Mouse (Mus musculus): ENCODE results near the gene Snapc1.
A peak's percentile ranks its signal among the peaks of the same experiment; 100 is the strongest.

Gene Snapc1

DNA sequence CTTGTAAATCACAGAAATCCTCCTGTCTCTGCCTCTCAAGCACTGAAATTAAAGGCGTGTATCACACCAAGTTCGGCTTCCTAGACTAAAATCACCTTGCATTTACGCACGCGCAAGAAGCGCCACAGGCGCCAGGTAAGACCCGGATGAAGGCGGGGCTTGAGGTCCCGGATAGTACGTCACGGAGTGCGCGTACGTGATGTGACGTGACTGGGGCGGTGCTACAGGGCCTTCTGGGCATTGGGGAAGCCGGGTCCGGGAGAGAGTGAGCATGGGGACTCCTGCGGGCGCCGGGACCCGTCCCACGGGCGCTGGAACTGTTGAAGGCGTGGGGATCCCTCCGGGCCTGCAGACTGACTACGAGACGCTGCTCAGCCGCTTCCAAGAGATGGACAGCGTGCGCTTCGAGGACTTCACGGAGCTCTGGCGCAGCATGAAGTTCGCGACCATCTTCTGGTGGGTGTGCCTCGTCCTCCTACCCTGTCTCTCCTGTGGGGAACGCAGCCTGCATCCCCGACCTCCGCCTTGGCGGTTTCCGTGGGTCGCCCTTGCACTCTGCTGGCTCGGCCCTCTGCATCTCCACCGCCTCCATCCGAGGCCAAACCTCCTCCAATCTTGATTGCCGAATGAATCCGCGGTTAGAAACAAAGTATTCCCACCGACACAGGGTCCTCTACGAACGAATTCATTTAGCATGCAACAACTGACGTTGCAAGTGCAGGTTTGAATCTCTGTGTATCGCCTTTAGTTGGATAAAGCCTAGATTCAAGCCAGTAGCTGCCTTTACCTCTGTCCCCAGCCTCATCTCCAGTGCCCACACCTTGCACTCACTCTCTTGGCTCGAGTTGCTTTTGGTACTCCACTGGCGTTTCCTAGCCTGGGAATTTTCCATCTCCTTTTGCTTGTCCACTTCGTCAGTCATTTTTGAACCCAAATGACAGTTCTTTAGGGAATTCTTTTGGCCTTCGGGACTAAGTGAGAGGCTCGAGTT lies at the start of gene Snapc1:
Gene Snapc1 (plus strand): TSS at position 191 of the 991 bp plus-strand sequence.
- peak; percentile 96 to 97 for DNase-seq

DNA sequence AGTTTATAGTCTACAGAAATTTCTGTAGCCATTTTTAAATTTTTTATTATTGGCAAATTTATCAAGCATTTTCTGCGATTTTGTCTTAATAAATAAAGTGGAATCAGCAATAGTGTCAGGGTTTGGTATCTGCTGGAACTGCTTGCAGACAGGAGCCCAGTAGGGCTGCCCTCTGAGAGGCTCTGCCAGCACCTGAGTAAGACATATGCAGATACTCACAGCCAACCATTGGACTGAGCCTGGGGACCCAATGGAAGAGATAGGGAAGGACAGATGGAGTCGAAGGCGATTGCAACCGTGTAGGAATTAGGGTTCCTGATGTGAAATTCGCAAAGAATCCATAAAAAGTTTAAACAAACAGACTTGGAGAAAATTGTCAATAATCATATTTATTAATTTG lies 45.8 kb upstream of the Snapc1 start:
- DNase-seq, result no peak

DNA sequence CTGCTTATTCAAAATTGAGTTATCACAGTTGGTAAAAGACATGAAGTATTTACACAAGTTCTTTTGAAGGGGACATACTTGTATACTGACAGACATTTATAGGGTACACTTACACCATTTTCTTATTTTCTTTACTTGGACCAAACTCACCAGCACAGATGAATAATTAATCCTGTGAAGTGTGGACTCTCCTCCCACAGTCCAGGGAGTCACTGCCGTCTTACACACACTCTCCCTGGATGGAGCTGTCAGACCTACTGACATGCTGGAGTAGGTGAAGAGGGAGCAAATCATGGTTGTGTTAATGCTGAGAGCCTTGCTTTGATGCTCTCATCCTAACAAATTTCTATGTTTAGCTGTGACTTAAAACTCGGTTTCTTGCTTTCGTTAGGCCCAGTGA lies 34.0 kb upstream of the Snapc1 start:
- DNase-seq, result no peak

DNA sequence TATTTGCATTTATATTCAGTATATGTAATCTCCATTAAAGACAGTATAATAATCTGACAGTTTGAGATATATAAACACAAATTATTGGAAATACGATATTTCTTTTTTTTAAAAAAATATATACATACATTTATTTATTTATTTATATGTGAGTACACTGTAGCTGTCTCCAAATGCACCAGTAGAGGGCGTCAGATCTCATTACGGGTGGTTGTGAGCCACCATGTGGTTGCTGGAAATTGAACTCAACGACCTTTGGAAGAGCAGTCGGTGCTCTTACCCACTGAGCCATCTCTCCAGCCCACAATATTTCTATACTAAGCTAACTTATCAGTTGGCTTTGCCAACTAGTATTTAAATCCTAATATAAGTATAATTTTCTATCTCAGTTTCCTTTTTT lies 33.0 kb upstream of the Snapc1 start:
- DNase-seq, result peak in 1 of 2 experiments; percentile 34

DNA sequence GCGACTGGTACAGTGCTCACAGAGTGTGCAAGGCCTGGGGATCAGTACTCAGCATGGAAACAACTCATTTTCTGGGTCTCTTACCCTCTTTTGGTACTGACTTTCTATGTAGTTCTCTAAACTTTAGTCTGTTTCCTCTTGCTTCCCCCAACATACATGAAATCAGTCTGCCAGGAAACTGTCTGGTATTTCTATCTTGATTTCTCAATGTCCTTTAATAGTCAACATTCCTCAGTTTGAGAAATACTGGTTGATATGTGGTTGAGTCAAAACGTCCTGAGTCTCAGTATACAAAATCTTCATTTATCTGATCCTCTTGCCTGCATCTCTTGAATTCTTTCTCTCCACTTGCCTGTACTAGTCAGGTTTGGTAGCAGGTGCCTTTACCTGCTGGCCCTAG lies 29.8 kb upstream of the Snapc1 start:
- no peak for DNase-seq

DNA sequence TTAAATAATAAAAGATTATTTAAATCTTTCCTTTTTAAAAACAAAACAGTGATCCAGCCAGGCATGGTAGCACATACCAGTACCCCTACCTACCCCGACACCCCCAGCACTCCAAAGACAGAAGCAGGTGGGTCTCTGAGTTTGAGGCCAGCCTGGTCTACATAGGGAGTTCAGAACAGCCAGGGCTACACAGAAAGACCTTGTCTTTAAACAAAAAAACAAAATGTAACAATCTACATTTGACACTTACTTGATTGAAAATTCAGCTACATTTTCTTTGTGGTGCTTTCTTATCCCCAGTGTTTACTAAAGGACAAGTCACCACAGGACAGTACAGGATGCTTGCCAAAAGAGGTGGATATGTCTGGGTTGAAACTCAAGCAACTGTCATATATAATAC lies 26.9 kb upstream of the Snapc1 start, which contains the start of gene Gm49321:
Gene Gm49321 (plus strand): TSS at position 301 of the 400 bp plus-strand sequence.
- DNase-seq, result no peak

DNA sequence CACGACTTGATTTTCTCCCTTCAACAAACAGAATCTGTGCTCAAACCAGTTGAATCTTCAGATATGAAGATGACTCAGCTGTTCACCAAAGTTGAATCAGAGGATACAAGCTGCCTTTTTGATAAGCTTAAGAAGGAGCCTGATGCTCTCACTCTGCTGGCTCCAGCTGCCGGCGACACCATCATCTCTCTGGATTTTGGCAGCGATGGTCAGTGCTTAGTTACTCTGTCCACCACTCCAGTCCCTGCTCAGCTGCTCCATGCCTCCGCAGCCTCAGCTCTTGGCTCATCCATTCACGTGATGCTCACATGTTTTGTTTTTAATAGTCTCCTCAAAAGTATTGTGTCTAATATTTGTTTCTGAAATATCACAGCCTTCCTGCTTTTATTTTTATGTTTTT lies 24.7 kb upstream of the Snapc1 start:
- no peak for DNase-seq

DNA sequence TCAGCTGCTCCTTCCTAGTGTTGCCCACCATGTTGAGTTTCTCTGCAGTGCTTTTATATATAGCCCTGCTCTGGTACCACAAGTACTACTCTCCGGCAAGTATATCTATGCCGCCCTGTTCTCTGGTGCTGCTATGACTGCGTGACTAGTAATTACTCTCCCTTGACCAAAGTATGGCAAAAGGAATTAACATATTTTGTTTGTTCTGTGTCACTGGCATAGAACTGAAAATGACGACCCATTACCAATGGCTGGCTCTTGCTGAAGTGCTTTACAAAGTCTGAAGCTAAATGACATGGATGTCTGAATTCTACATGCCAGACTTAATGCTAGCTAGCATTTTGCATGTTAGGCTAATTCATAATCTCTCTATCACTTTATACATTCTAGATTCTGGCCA lies 15.9 kb upstream of the Snapc1 start:
- no peak for DNase-seq

DNA sequence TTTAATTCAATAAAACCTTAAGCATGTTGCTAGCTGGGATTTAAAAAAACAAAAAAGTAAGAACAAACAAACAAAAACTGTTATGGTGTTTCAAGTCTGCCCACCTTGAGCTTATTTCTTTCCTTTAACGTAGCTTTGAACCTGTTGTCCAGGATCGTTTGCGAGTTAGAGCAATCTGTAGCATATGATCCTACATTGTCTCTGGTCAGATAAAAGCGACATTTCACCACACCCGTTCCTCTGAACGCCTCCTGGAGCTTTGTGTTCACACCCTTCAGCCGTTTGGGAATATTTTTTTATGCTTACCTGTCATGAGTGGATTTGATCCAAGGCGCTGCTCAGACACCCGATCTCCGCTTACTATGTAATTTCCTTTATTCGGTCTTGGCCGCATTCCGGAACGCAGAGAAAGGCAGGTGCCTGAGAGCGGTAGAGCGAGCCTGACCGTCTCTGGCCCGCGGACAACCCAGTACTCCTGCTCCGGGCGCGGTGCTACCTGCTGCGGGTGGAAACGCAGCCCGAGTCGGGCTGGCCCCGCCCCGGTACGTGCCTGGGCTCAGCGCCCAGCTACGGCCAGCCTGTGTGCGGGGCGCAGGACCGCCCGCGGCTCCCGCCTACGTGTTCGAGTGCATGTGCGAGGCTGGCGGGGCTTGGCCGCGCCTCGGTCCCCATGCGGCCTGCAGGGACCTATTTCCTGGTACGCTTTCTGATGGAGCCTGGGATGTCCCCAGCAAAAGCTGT lies 14.8 kb upstream of the Snapc1 start:
- DNase-seq, result peak; percentile 19 to 49

DNA sequence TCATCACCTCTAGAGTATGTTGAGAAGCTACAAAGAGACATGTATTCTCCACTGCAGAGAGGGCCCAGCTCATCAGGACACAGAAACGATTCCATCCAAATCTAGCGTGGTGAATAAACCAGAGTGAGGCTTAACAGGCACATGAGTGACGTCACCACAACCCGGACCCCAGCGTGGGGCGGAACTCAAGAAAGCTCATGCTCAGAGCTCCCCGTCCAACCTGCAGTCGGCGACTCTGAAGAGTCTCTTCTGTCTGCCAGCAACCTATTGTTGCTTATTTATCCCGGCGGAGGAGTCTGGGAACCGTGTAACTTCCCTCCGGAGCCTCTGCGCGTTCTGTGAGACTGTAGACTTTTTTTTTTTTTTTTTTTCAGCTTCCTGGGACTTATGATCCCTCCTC lies 11.4 kb upstream of the Snapc1 start:
- DNase-seq, result peak; percentile 13 to 19

DNA sequence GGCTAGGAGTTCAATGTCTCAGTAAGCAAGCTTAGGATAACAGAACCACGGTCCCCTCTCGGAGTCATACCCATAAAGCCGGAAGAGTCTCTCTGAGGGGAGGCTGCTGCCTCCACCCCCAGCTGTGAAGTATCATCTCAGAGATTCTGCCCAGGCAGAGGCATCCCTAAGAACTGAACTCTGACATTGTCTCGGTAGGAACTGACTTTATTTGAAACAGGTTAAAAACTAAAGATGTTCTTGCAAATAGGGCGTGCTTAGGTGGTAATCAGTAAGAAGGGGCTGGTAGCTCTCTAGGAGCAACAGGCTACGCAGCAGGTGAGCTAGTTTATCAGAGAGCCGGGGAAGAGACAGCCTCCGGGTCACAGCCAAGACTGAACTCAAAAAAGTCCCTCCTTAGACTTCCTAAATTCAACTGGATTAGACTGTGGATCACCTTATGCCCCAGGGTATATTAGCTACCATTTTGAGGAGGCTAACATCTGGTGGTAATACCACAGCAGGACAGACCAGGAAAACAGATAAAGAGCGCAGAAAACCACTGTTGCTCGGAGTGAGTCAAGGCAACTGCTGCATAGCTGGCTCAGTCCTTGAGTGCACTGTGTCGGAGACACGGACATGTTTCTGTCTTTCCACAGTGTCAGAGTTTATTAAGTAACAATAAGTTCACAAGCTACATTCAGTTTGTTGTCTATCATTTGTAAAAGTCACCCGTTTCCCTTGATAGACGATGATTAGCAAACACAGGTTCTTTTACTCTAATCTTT lies 10.7 kb upstream of the Snapc1 start:
- no peak for DNase-seq

DNA sequence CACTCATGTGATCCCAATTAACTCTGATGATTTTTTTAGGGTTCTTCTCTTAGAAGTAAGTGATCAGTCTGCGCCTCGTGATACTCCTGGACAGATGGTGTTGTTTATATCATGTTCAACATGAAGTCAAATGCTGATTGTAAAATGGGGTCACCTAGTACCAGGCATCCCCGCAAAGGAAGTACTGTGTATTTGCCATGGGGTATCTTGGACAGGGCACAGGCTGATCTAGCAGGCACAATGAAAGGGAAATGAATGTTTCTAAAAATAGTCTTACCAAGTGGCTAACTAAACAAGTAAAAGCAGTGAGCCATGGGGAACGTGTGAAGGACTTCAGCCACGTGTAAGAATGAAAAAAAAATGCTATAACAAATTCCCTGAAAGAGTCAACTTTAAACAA lies 9.5 kb upstream of the Snapc1 start:
- no peak for DNase-seq

DNA sequence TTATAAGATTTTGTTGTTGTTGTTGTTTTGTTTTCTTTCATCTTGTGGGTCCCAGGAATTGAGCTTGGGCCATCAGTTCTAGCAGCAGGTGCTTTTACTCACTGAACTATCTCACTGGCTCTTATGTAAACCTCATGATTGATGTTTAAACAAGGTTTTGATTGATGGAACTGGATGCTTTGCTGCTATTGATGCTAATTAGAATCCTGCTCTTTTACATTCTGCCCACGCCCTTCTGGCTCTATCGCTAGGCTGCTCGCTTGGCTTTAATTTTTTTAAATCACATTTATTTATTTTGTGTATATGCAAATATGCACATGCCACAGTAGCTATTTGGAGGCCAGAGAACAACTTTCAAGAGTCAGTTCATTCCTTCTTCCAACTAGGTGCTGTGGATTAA lies 6.6 kb upstream of the Snapc1 start:
- DNase-seq, result no peak

DNA sequence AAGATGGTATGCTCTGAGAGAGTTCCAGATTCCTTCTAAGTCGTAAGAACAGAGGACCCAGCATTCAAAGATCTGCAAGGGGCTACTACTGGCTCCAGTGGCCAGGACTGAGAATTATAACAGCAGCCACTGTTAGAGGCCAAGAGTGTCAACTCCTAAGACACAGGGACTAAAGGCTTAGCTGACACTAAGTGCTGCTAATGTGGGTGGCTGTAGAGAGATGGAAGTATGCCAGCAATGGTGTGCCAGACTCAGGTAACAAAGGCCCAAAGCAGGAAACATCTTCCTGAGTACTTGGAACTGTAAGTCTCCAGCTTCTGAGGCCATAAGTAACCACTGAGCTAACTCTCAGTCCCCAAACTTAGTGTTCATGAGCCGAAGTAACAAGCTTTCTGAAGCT lies 5.5 kb upstream of the Snapc1 start:
- DNase-seq, result no peak

DNA sequence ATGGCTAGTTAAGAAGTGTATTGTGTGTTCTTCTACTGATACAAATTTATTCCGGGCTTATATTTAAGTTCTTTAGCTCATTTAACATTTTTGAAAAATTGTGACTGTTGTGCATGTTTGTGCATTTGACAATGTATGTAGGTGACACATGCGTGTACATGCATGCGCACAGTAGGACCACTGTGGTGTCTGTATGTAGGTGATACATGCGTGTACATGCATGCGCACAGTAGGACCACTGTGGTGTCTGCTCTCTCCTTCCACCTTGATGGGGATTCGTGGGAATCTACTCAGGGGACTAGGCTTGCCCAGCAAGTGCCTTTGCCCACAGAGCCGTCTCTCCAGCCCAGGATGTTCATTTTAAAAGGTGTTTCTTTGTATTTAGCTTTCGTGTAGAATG lies 4.9 kb downstream of the Snapc1 start:
- no peak for DNase-seq

DNA sequence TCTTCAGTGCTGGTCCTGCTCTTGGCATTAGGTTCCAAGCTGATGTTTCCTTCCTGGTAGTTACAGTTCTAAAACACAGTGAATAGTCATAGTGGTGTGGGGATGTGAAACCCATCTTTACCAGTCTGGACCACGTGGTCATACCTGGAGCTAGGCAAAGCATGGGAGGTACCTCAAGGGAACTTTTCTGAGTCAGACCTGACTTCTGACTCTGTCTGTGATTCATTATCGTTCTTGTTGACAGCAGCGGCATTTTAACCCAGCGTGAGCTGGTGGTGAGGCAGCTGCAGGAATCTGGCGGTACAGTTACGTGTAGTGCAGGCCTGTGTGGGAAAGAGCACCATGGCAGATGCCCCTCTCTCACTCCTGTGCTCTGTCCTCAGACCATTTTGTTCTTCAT lies 10.3 kb downstream of the Snapc1 start:
- DNase-seq, result no peak

DNA sequence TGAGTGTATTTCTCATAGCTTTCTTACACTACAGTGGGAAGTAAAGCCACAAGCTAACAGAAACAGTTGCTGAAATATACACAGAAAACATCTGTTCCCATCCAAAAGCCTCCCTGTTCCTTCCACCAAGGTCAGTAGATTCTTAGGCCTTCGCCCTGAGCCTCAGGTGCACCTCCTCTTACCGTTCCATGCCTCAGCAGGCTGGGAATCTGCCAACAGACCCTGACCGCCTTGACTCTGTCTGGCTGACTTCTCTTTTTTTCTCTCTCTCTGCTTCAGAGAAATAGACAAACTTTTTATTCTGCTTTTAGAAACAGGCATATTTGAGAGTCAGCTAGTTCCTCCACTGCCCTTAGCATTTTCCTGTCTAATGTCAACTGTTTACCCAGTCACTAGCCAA lies 13.9 kb downstream of the Snapc1 start:
- DNase-seq, result no peak

DNA sequence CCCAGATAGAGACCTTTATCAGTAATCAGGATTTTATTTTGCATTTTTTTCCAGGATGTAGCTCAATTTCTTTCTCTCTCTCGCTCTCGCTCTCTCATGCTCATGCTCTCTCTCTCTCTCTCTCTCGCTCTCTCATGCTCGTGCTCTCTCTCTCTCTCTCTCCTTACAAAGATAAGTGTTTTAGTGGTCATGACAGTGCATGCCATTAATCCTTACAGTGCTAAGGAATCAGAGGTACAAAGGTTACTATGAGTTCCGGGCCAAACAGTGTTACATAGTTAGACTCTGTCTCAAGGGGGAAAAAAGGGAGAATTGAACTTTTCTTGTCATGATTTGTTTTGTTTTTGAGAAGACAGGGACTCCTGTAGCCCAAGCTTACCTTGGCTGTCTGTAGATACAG lies 15.4 kb downstream of the Snapc1 start:
- DNase-seq, result no peak

DNA sequence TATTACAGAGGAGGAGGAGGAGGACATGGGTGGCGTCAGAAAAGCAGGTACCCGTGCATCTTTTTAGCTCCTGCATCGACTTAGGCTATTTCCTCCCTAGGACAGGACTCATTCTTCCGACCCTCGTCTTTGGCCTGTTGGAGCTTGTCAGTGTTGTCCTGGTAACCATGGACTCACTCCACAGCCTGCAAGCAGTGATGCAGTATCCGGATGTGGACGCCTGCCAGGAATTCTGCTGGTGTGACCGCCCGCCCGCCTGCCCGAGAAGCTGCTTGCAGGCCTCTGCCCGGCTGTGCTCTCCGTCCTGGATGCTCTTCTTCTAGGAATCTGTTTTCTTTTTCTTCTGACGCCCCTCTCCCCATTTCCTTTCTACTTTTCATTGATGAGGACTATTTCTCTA lies 18.3 kb downstream of the Snapc1 start:
- peak; percentile 8 to 20 for DNase-seq

DNA sequence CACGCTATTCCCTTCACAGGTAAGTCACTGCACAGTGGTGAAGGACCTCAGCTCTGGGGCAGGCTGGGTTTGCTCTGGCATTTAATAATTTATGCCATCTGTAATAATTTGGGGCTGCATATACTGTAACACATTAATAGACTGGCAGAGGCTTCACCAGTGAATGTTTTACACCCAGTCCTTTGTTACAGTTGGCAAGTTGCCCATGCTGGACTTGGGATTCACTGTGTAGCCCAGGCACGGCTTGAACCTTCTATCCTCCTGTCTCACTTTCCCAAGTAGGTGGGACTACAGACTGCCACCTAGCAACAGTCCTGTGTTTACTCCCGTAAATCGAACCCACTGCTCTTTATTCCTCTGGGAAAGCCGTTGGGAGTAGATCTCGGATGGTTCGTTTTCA lies 22.0 kb downstream of the Snapc1 start:
- no peak for DNase-seq

DNA sequence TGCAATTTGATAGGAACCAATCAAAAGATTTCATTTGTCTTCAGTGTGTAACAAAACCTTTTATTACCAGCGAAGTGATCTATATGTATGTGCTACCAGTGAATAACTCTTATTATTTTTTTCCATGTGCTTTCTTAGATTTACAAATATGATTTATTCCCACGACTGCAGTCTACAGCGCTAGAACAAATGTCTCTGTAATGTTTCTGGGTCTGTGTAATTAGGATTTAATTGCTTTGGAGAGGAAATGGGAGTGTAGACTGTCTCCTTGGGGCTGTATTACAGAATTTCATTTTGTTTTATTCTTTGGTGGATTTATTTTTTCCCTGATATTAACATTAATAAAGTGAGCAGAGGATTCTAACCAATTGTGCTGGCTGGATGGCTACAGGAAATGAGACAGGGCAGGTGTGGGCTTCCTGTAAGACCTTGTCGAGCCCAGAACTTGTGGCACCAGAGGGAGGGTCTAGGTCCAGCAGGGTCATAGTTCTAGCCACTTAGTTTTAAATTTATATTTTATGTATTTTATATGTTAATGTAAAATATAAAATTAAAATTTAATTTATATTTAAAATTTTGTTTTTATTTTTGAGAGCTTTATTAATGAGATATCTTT lies 24.2 kb downstream of the Snapc1 start:
- DNase-seq, result no peak

DNA sequence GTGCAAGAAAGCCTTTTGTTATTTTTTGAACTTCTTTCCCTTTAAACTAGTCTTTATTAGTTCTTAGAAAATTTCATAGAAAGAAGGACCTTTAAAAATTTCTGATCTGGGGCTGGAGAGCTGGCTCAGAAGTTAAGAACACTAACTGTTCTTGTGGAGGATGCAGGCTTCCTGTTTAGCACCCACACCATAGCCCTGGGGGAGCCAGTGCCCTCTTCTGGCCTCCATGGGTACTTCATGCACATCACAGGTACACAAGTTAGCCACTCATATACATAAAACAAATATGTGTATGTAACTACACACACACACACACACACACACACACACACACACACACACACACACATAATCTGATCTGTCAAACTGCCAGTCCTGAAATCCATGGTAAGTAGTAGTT lies 25.3 kb downstream of the Snapc1 start:
- peak; percentile 24 to 25 for DNase-seq

DNA sequence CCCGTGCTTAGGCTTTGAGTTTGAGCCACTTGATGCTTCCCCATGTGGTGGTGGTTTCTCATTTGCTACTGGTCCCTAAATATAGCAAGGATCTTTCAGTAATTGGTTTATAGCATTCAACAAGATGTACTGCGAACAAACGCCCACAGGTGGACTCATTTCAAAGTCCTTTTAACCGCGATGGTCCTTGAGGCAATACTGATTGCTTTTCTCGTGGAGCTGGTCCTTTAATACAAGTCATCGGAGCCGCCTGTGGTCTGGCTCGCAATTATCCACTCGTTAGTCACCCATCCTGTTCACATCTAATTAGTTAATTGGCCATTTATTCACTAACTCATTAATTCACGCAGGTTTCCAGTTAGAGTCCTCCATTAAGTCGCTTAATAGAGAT lies 32.6 kb downstream of the Snapc1 start:
- no peak for DNase-seq

All from lung, adult 18-20 months (tissue).